Mouse (Mus musculus) layer of hippocampus, adult 9-11 months (tissue): ENCODE measurements at regions not wholly inside any gene's neighbourhood (a gene's known extent, or its start where the extent isn't known, plus 50 kb on each side); places are given as distances from the start of the nearest gene placed in this dataset.

Experiments
- DNase-seq: peaks from one replicate; pipeline ENCODE4 v3.0.0; 2022

DNA sequence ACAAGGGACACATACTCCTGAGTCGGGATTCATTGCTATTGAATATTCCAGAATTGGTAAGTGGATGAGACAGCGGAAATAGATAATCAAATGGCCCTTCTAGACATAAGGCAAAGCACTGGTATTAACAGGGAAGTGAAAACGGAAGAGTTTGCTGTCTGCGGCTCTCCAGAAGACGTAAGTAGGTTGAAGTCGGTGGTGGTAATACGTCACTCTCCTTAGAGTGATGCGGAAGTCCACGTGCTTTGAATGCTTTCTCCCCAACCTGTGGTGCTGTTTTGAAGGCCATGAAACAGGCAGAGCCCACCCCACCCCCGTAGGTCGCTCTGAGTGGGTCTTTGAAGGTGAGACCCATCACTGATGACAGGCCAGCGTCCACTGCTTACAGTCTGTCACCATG, 308.0 kb upstream of the Tbx3 start:
- no peak for DNase-seq

DNA sequence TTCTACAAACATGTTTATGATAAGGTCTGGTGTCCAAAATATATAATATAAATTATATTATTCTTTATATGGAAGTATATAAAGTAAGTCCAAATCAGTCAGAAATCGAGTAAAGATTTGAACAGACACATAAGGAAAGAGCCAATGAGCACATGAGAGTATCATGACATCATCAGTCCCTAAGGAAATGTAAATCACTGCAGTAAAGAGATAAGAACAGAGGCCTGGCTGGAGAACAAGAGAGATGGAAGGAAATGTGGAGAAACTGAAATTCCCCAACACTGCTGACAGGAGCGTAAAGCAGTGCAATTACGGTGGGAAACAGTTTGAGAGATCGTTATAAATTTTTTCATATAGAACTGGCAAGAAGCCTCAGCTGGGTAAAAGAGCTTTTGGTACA, 306.2 kb upstream of the Tbx3 start:
- no peak for DNase-seq

DNA sequence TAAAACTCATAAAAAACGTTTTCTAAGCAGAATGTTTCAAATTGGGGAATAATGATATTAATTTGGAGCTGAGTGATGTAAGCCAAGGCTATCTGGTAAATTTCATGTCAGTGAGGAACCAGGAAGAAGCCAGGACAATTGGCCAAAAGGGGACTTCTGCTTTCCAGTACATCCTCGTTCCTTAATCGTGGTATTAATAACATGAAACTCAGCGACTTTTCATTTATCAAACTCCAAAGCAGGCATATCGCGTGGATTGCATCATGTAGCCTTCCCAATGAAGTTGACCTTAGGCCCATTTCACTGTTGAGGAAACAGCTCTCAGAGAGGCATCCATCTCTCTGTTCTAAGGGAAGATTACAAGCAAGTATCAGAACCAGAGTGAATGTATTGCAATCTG, 305.3 kb upstream of the Tbx3 start:
- no peak for DNase-seq

DNA sequence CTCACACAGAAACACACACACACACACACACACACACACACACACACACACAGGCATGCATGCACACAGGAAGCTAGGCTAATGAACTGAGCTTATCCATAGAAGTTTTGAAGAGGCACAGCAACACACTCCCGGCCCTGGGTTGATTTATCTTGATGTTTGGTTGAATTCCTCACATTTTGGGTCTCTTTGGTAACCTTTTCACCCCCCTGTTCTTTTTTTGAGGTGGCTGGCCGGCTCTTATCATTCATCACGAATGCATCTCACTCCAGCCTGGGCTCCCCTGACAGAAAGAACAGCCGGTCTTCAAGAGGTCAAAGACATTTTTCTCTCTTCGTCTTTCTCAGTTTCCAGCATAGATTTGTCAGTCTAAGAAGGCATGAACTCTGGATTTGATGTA, 304.2 kb upstream of the Tbx3 start:
- DNase-seq, result no peak

DNA sequence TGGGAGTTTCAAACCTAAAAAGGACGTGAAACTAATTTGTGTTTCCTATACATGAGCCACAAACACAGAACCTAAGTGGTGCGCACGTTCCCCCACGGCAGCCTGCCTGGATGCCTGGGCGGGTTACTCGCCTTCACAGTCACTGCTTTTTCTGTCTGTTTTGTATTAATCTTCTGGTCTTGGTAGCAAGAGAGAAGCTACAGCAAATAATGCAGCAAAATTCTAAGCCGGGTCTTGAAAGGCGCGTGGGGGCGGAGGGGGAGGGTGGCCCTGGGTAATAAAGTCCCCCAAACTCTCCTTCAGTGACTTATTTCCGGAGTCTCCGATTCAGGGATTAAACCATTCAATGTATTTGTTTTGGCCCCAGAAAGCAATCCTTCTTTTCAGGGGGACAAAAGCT, 300.0 kb upstream of the Tbx3 start:
- no peak for DNase-seq

DNA sequence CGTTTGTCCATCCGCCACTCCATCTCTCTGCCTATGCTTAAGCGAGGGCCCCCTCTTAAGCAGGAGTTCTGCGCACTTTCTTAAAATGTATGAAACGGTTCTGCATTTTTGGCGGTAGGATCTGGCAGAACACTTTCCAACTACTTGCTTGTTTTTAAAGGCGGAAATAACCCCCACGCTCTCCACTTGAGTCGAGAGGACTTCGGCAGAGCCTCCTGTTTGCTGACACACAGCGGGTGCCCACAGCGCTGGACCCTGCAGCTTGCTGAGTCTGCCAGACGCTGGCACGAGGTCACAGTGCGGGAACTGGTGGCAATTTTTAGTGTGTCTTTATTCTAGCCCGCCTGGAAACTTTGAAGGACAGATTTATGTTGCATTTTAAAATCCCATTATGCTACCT, 299.5 kb upstream of the Tbx3 start:
- DNase-seq, result no peak

DNA sequence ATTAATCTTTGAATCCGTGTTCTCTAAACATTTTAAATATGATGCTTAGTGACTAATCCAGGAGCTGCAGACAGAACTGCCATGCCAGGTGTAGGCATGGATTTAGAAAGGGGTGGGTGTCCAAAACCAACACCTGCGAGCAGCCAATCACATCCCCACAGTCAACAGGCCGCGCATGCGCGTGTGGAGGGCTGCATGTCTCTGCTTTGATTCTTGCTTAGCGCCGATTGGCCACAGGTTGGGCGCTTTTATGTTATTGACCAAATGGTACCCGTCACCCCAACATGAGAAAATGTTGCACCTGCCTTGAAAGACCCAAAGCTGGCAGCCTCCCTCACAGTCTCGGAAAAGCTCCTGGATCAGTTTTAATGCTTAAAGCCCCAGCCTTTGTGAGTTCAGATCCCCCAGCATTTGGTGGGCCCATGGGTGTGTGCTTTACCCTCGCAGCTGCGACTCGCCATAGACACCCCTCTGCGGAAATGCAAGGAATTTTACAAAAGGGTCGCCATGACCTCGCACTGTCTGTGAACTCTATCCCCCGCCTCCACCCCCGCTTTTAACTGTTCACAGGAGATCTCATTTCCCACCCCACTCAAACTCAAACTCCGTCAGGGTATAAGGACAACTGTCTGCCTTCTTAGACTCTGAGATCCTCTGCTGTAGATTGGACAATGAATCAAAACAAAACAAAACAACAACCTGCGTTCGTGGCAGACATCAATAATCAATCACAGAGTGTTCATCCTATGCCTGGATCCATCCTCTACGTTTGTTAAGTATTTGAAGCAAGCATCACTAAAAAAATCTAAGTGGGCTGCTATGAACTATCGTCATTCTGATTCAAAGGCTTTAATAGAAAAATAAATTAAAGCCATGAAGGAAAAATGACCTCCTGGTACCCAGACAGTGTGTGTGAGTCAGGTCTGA, 296.4 kb upstream of the Tbx3 start:
- no peak for DNase-seq

DNA sequence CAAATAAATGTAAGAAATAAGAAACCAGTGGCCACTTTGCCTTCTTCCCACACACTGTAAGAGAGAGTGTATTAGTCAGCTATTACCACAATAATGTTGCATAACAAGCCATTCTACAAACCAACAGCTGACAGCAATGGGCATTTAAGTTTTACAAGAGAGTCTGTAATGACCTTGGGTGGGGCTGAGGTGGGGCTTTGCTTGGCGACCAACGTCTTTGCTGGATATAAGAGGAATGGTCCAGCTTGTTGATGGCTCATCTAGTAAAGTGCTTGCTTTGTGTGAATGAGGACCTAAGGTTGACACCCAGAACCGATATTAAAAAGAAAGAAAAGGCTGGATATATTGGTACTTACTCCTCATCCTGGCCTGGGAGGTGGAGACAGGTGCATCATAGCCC, 295.6 kb upstream of the Tbx3 start:
- DNase-seq, result no peak

DNA sequence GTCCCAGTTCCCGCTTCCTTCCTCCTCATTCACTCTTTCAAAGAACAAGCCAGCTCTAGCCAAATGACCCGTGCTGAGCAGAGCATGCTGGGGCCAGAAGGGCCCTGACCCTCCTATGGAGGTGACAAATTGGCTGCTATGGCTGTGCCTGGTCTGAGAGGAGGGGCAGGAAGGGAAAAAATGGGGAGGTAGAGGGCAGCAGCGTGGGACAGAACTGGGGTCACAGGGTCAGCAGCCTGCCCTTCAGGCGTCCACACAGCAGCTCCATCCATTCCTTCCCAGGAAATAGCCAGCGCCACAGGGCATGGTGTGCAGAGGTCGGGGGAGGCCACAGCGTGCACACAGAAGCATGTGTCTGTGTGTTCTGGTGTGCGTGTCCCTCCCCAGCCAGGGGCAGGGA, 292.2 kb upstream of the Tbx3 start:
- no peak for DNase-seq

DNA sequence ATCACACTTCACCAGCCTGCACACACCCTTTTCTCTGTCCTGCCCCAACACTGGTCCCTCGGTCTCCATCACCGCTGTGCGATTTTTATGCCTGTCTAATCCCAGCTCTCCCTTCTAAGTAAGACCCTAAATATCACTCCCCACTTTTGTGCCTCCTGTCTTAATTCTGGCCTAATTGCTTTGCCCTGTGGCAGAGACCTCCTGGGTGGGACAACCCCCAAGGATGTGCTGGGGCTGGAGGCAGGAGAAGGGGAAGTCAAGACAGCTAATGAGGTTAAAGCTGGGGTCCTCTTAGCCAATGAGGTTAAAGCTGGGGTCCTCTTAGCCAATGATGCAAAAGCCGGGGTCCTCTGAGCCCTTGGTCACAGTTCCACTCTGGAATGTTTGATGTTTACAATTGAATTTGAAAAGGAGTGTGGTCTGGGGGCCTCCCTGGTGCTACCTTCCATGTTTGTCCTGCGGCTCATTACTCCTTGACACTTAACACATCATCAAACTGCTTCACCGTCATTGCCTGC, 290.5 kb upstream of the Tbx3 start:
- DNase-seq, result no peak

DNA sequence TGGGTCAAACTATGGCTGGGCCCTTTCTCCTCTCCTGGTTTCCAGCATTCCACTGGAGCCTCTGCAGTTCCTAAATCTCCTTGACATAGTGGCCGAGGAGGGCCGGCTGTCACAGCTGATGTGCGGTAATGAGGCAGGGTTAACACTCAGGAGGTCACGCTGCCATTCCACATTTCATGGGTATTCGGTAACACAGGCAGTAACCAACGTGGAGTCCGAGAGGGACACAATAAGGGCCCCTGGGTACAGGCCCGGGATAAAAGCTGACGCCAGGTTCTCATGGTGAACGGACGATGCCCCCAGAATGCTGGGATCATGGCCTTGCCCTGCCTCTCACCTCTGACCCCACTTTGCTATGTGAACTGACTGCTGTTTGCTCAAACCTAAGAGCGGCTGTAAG, 289.0 kb upstream of the Tbx3 start:
- DNase-seq, result no peak

DNA sequence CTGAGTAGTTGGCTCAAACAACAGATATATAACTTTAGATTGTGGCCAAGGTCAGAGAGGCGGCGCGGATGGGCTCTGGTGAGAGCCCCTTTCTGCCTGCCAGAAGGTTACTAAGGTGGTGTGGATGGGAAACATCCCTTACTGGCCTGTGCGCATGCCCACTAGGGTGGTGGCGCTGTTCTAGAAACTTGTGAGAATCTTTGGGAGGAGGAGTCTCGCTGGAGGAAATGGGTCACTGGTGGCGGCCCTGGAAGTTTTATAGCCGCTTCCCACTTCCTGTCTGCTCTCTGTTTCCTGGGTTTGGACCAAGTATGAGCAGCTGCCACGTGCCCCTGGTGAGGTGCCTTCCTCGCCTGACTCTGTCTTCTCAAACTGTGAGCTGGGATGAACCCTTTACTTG, 285.0 kb upstream of the Tbx3 start:
- DNase-seq, result no peak

DNA sequence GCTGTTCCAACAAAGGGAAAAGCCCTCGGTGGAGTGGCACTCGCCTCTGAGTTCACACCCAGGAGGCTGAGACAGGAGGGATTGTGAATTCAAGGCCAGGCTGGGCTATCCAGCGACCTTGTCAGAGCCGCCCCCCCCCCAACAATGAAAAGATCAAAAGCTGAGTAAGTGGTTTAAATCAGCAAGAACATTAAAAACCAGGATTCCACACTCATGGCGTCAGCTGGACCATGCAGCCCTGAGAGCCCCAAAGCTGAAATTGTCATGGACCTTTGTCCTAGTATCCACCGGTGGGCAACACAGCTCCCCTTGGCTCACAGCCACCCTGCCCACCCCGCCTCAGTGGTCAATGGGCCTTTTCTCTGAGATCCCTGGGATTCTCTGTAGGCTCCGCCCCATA, 283.6 kb upstream of the Tbx3 start:
- DNase-seq, result no peak

DNA sequence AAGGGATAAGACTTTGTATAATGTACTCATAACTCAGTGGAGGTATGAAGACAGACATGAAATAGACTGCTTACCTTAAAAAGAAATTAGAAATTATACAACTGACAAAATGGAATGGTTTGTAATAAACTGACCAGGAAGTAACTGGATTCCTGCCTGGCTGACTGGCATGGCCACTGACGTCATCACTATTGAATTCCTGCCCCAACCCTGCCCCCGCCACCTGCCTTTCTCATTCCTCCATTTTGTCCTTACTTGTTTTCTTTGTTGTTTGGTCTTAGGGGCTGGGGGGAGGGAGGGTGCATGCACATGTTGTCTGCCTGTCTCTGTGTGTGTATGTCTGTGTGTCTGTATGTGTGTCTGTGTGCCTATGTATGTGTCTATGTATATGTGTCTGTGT, 283.2 kb upstream of the Tbx3 start:
- no peak for DNase-seq

DNA sequence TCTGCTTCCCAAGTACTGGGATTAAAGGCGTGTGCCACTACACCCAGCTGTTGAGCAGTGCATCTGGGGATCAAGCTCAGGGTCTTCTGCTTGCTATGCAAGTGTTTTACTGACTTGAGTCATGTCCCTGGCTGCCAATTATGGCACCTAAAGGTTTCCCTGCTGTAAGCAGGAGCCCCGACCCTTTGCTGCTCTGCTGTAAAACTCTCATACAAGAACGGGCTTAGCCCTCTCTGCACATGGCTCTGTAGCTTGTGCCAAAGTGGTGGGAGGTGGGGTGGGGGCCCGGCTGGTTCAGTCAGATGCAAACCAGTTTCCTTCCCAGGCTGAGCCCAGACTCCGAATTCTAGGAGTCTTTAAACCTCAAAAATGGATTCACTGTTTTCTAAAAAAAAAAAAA, 281.6 kb upstream of the Tbx3 start:
- DNase-seq, result no peak

DNA sequence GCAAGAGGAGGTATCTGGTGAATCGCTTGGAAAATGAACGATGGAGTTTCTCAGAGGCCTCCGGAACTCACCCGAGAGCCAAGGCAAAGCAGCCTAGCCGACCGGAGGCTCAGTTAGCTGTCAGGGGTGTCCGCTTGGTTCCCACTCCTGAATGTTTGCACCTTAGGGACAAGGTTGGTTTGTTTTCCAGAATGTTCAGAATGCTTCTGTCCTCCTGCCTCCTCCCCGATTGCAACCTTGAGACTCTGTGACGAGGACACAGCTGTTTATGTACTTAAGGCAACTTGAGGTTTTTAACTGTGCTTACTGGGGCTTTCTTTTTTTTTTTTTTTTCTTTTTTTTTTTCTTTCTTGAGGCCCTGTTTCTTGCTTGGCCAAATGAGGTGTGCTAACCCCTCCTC, 281.1 kb upstream of the Tbx3 start:
- no peak for DNase-seq

DNA sequence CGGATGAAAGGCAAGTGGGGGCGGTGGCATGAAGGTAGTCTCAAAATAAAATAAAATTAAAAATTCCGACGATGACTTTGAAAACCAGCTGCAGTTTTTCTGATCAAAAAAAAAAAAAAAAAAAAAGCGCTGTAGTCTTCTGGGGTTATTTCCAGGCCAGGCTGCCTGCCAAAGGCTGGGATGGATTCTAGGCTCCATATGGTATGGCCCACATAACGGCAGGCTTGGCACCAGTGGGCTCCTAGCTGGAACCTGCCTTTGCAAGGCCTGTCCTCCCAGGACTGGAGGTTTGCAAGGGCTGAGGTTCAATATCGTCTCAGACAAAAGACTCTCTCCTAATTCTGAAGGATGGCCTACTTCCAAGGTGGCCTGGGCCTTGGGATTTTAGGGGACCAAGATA, 280.6 kb upstream of the Tbx3 start:
- peak; percentile 30 for DNase-seq

DNA sequence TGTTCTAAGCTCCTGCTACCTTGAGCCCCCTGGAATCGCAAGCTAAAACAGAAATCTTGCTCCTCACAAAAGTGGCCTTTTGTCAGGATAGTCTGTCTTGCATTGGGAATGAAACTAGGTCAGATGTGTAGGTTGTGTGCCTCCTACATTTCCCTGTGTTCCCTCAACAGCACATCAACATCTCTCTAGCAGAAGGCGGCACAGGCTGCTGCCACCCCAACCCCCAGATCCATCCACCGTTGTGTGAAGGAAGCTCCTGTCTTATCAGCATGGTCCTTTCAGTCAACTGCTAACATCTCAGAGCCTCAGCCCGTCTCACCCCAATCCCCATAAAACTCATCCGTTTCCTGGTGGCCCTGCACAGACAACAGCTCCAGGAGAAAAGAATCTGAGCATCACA, 272.0 kb upstream of the Tbx3 start:
- peak; percentile 38 for DNase-seq

DNA sequence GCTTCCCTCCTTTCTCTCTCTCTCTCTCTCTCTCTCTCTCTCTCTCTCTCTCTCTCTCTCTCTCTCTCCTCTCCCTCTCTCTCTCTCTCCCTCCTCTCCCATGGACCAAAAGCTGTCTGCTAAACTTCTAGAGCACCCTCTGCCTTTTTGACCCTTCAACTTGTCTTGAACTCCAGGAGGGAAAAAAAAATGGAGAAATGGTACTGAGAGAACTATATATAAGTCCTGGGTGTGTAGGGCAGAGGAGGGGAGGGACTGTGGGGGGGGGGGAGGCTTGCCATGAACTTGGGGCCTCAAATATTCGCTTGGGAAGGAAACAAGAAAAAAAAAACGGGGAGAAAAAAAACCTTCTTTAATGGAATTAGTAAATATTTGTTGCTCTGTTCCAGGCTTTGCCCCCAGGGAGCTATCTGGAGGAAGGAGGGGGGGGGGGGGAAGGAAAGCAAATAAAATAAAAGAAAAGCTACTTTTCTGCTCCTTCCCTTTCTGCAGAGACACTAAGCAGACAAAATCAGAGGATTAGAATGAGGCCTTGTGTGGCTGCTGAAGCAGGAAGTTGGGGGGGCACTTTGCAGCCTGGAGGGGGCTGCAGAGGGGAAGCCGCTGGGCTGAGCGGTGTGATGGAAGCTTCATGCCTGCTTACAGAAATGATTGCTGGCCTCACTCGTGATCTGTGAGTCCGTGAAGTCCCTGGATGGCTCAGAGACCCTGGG, 270.1 kb upstream of the Tbx3 start:
- DNase-seq, result no peak

DNA sequence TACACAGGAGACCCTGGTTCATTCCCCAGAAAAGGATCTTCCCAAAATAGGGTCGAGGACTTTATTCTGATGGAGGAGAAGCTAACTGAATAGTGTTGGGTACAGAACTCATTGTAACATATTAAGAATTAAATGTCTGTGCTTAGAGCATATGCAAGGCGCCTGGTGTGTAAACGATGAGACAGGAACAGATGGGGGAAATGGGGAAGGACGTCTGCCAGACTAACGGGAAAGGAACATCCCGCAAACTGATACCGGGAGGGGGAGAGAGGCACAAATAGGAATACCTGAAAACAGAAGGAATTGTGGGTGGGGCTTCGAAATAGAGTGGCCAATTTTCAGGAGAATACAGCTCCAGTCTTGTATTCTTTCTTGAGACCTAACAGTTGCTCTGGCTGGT, 268.6 kb upstream of the Tbx3 start:
- peak; percentile 22 for DNase-seq

DNA sequence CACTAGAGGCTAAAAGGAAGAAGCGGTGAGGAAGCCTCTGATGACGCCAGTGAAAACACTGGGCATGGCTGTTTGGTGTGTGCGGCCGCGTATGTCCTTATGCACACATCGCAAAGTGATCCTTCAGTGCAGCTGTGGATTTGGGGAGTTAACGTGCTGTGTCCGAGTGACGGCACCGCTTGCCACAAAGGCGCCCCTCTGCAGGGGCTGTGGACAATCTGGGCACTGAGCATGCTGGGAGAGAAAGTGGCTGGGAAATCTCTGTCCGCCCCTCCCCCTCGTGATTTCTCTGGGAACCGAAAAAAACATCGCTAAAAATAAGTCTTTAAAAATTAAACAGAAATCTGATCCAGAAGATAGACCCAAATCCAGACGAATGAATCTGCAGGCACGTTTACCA, 267.8 kb upstream of the Tbx3 start:
- no peak for DNase-seq

DNA sequence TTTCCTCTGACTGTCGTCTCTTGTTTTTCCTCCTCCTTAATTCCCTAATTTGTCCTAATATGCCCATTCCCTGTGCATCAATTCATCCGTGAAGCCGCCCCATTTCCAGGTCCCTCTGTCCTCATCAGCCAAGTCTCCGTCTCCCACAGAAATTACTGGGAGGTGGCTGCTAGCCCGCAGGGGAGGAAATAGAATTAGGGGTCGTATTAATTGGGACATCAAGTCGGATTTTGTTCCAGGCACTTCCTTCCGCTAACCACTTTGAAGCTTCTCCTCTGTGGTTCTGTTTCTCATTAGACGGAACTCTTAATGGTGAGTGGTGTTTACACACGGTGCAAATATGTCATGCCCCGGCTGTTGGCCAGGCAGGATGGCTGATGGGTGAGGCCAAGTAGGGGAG, 259.5 kb upstream of the Tbx3 start:
- no peak for DNase-seq

DNA sequence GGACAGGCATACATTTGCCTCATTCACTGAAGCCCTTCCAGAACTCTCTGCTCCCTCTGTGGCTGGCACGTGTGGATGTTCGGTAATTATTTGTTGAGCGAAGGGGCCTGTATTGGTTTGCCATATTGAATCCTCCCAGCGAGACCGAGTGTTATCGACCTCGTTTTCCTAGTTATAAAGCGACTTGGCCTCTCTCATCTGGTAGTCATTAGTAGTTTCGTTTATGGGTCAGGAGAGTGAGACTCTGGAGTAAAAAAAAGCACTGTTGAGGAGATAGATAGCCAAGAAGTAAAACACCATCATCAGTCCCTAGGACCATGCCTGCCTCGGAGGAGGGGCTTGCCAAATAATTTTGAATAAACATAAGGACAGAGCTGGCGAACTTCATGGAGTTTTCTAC, 254.6 kb upstream of the Tbx3 start:
- no peak for DNase-seq

DNA sequence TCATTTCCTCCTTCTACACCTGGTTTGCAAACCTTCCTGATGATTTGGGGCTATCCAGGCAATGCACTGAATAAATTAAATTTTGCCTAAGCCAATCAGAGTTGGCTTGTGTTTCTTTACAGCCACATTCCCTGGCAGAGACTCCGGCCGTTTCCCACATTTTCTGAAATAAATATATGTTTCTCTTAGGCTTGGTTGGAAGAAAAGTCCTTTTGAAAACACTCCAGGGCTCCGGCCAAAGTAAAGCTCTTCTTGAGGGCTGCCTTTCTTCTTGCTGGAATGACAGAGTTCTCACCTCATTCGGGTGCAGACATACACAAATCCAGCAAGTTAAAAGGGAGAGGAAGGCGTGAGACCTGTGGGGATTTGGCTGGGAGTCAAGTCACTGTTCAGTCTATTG, 252.0 kb upstream of the Tbx3 start:
- no peak for DNase-seq
